Mouse (Mus musculus) embryonic fibroblast, embryonic 13.5 days (primary cell): ENCODE data around the gene Slc11a2. TPM values are rescaled to one million over a fixed set of nuclear protein-coding genes. Genes with fewer than 3 reads are reported as not detected.

Source experiments
- H3K27ac ChIP-seq: 2 replicates; pipeline ENCODE4 v1.5.1; 2012; ENCODE audit warnings: low read length, control low read depth, inconsistent platforms; ENCODE audit not compliant: insufficient read depth
- H3K4me1 ChIP-seq: 2 replicates; pipeline ENCODE4 v1.6.1; 2011; ENCODE audit warnings: low read length; ENCODE audit not compliant: control insufficient read depth, insufficient read depth
- H3K4me3 ChIP-seq: 2 replicates; pipeline ENCODE4 v1.5.1; 2011; ENCODE audit warnings: mild to moderate bottlenecking, control low read depth, low read length; ENCODE audit not compliant: insufficient read depth
- CTCF ChIP-seq: IDR thresholded peaks from 2 replicates; pipeline ENCODE4 v1.5.1; 2011; ENCODE audit warnings: mild to moderate bottlenecking, control low read depth, low read length, moderate library complexity, borderline replicate concordance; ENCODE audit not compliant: insufficient read depth
- POLR2A ChIP-seq: IDR thresholded peaks from 2 replicates; pipeline ENCODE4 v1.6.1; 2011; ENCODE audit warnings: low read depth, mild to moderate bottlenecking, control low read depth, low read length, moderate library complexity
- polyA plus RNA-seq: library from polyadenylated mRNA; stranded (reverse); fragments of >200 nt; gene quantifications from 2 replicates; pipeline ENCODE4 v1.2.4, GENCODE M21; 2011; ENCODE audit warnings: low read depth; ENCODE audit not compliant: missing spikeins, insufficient read length

The Slc11a2 gene
- polyA plus RNA-seq, 1 experiment: 48.5 TPM

- Histone ChIP-seq H3K27ac (no peak overlapping the region), H3K4me1 (no peaks in the 10 kb centered on the region), H3K4me3 (no peak overlapping the region)
- no peak for TF ChIP-seq CTCF
- TF ChIP-seq POLR2A: no peak
These were observed 18.8 kb downstream of the Slc11a2 start for GRCm38 (mm10) chr15:100406088-100406487.

GRCm38 (mm10) chr15:100403318-100404000 lies 21.4 kb downstream of the Slc11a2 start:
- Histone ChIP-seq H3K27ac (no peak overlapping the region), H3K4me1 (no peaks in the 10 kb centered on the region), H3K4me3 (no peak overlapping the region)
- no peak for TF ChIP-seq POLR2A
- TF ChIP-seq CTCF: no peak

GRCm38 (mm10) chr15:100402798-100403197 lies 22.1 kb downstream of the Slc11a2 start:
- Histone ChIP-seq H3K4me3 (no peak overlapping the region), H3K27ac (no peak overlapping the region), H3K4me1 (no peaks in the 10 kb centered on the region)
- no peak for TF ChIP-seq CTCF

GRCm38 (mm10) chr15:100402347-100402746 lies 22.5 kb downstream of the Slc11a2 start:
- H3K4me1 ChIP-seq: no peaks in the 10 kb centered on the region
- TF ChIP-seq POLR2A (no peak), CTCF (no peak)
- no peak overlapping the region for H3K27ac ChIP-seq
- H3K4me3 ChIP-seq: no peak overlapping the region

GRCm38 (mm10) chr15:100401811-100402210 lies 23.1 kb downstream of the Slc11a2 start:
- TF ChIP-seq POLR2A (no peak), CTCF (no peak)
- Histone ChIP-seq H3K4me1 (no peaks in the 10 kb centered on the region), H3K4me3 (no peak overlapping the region), H3K27ac (no peak overlapping the region)

GRCm38 (mm10) chr15:100400592-100401250 lies 24.2 kb downstream of the Slc11a2 start:
- H3K27ac ChIP-seq: no peak overlapping the region
- no peaks in the 10 kb centered on the region for H3K4me1 ChIP-seq
- TF ChIP-seq POLR2A (no peak), CTCF (no peak)
- no peak overlapping the region for H3K4me3 ChIP-seq

GRCm38 (mm10) chr15:100395561-100395960 lies 29.3 kb downstream of the Slc11a2 start:
- Histone ChIP-seq H3K27ac (no peak overlapping the region), H3K4me1 (no peaks in the 10 kb centered on the region), H3K4me3 (no peak overlapping the region)
- no peak for TF ChIP-seq POLR2A
- no peak for TF ChIP-seq CTCF

- H3K4me1 ChIP-seq: no peaks in the 10 kb centered on the region
- no peak for TF ChIP-seq CTCF
- no peak for TF ChIP-seq POLR2A
- no peak overlapping the region for H3K4me3 ChIP-seq
- H3K27ac ChIP-seq: no peak overlapping the region
These were observed 31.9 kb downstream of the Slc11a2 start for GRCm38 (mm10) chr15:100393016-100393415.

- Histone ChIP-seq H3K4me3 (no peak overlapping the region), H3K4me1 (no peaks in the 10 kb centered on the region), H3K27ac (no peak overlapping the region)
- no peak for TF ChIP-seq CTCF
- no peak for TF ChIP-seq POLR2A
These were observed 33.3 kb downstream of the Slc11a2 start for GRCm38 (mm10) chr15:100391599-100391998.

GRCm38 (mm10) chr15:100391066-100391465 lies 33.8 kb downstream of the Slc11a2 start:
- Histone ChIP-seq H3K4me1 (no peaks in the 10 kb centered on the region), H3K27ac (no peak overlapping the region), H3K4me3 (no peak overlapping the region)
- TF ChIP-seq POLR2A (no peak), CTCF (no peak)
